Mouse (Mus musculus): Measurements from ENCODE around the gene 1700001O22Rik. TPM values are rescaled to one million over a fixed set of nuclear protein-coding genes. Genes with fewer than 3 reads are reported as not detected.

Gene 1700001O22Rik
- polyA plus RNA-seq, 1 experiment from 2014 or later, result 1.1 TPM

GRCm38 (mm10) chr2:30816383-30816782 is 12.9 kb upstream of the 1700001O22Rik start:
- no peak for DNase-seq (ENCODE audit: low spot score)

- no peak for DNase-seq (ENCODE audit: low spot score)
Measured at GRCm38 (mm10) chr2:30810573-30810972, 7.1 kb upstream of the 1700001O22Rik start.

- DNase-seq (ENCODE audit: low spot score), result no peak
Measured at GRCm38 (mm10) chr2:30809503-30809902, 6.0 kb upstream of the 1700001O22Rik start.

- DNase-seq (ENCODE audit: low spot score), result no peak
Measured at GRCm38 (mm10) chr2:30808296-30808655, 4.8 kb upstream of the 1700001O22Rik start.

- DNase-seq (ENCODE audit: low spot score), result peak; percentile 94
Measured at GRCm38 (mm10) chr2:30807648-30808295, 4.3 kb upstream of the 1700001O22Rik start, which contains the start of gene Ntmt1. Ntmt1 (plus strand) TSS chr2:30807826.

- no peak for DNase-seq (ENCODE audit: low spot score)
Measured at GRCm38 (mm10) chr2:30807147-30807647, 3.7 kb upstream of the 1700001O22Rik start.

- no peak for DNase-seq (ENCODE audit: low spot score)
Measured at GRCm38 (mm10) chr2:30805983-30806382, 2.5 kb upstream of the 1700001O22Rik start.

GRCm38 (mm10) chr2:30801067-30801852 is 2.2 kb downstream of the 1700001O22Rik start:
- DNase-seq (ENCODE audit: low spot score), result peak; percentile 49

- DNase-seq (ENCODE audit: low spot score), result no peak
Measured at GRCm38 (mm10) chr2:30800671-30801066, 2.8 kb downstream of the 1700001O22Rik start.

GRCm38 (mm10) chr2:30799456-30799855 is 4.0 kb downstream of the 1700001O22Rik start:
- DNase-seq (ENCODE audit: low spot score), result no peak

GRCm38 (mm10) chr2:30796382-30796781 is 7.1 kb downstream of the 1700001O22Rik start:
- DNase-seq (ENCODE audit: low spot score), result peak; percentile 86

GRCm38 (mm10) chr2:30795889-30796275 is 7.6 kb downstream of the 1700001O22Rik start:
- DNase-seq (ENCODE audit: low spot score), result no peak

- DNase-seq (ENCODE audit: low spot score), result no peak
Measured at GRCm38 (mm10) chr2:30795271-30795888, 8.1 kb downstream of the 1700001O22Rik start.

- peak; percentile 85 for DNase-seq (ENCODE audit: low spot score)
Measured at GRCm38 (mm10) chr2:30794179-30795108, 9.0 kb downstream of the 1700001O22Rik start.

- no peak for DNase-seq (ENCODE audit: low spot score)
Measured at GRCm38 (mm10) chr2:30792061-30792460, 11.4 kb downstream of the 1700001O22Rik start.

GRCm38 (mm10) chr2:30787466-30787865 is 16.0 kb downstream of the 1700001O22Rik start:
- DNase-seq (ENCODE audit: low spot score), result no peak

- peak; percentile 71 for DNase-seq (ENCODE audit: low spot score)
Measured at GRCm38 (mm10) chr2:30784078-30784994, 19.1 kb downstream of the 1700001O22Rik start.

- DNase-seq (ENCODE audit: low spot score), result peak; percentile 50
Measured at GRCm38 (mm10) chr2:30783346-30783745, 20.1 kb downstream of the 1700001O22Rik start.

Measured in thymus, postnatal 0 days (tissue).